Mouse (Mus musculus) MEL (cell line): ENCODE measurements around the gene Megf8. TPM values are rescaled to one million over a fixed set of nuclear protein-coding genes. Genes with fewer than 3 reads are reported as not detected.

ENCODE experiments used
- DNase-seq: peaks from one replicate; pipeline ENCODE4 v3.0.0; 2011; ENCODE audit warnings: low read depth, low spot score
- H3K27ac ChIP-seq: 2 replicates; pipeline ENCODE4 v1.5.1; 2012; ENCODE audit warnings: low read depth, mild to moderate bottlenecking, control low read depth, low read length, moderate library complexity; ENCODE audit not compliant: control insufficient read depth
- H3K27me3 ChIP-seq, 2 experiments: fragments of 150-350 bp in 1 of 2; sonication (generic) in 1 of 2; 2 replicates each; pipeline ENCODE4 v1.6.1; 2012; ENCODE audit warnings: low read length in 2 of 2, mild to moderate bottlenecking in 2 of 2, improper control_type of control experiment in 1 of 2, moderate library complexity in 1 of 2; ENCODE audit not compliant: insufficient read depth in 2 of 2, control insufficient read depth in 1 of 2
- H3K36me3 ChIP-seq, 2 experiments: 2 replicates each; pipeline ENCODE4 v1.6.1; 2012 to 2014; ENCODE audit warnings: low read length in 2 of 2, improper control_type of control experiment in 1 of 2, inconsistent platforms in 1 of 2, mild to moderate bottlenecking in 1 of 2; ENCODE audit not compliant: insufficient read depth in 2 of 2, control insufficient read depth in 1 of 2
- H3K4me1 ChIP-seq, 2 experiments: fragments of 150-350 bp in 1 of 2; sonication (generic) in 1 of 2; 2 replicates each; pipeline ENCODE4 v1.6.1; 2012; ENCODE audit warnings: low read length in 2 of 2, improper control_type of control experiment in 1 of 2, mild to moderate bottlenecking in 1 of 2; ENCODE audit not compliant: insufficient read depth in 2 of 2, control insufficient read depth in 1 of 2
- H3K4me3 ChIP-seq, 2 experiments: fragments of 150-350 bp in 1 of 2; sonication (generic) in 1 of 2; 2 replicates each; pipeline ENCODE4 v1.5.1; 2012; ENCODE audit warnings: low read depth in 2 of 2, low read length in 2 of 2, mild to moderate bottlenecking in 2 of 2, moderate library complexity in 2 of 2, control low read depth in 1 of 2, improper control_type of control experiment in 1 of 2; ENCODE audit not compliant: control insufficient read depth in 1 of 2, insufficient read depth in 1 of 2
- H3K79me2 ChIP-seq: 2 replicates; pipeline ENCODE4 v1.6.1; 2012; ENCODE audit warnings: mild to moderate bottlenecking, low read length, moderate library complexity; ENCODE audit not compliant: control insufficient read depth, poor library complexity, insufficient read depth
- H3K9ac ChIP-seq: 2 replicates; pipeline ENCODE4 v1.6.1; 2012; ENCODE audit warnings: low read depth, mild to moderate bottlenecking, control low read depth, low read length, moderate library complexity; ENCODE audit not compliant: control insufficient read depth, poor library complexity, severe bottlenecking
- H3K9me3 ChIP-seq: fragments of 150-350 bp; sonication (generic); replicated peaks from 2 replicates; pipeline ENCODE4 v1.6.1; 2012; ENCODE audit warnings: mild to moderate bottlenecking, low read length, improper control_type of control experiment, moderate library complexity; ENCODE audit not compliant: insufficient read depth
- BHLHE40 ChIP-seq: IDR thresholded peaks from 2 replicates; pipeline ENCODE4 v1.6.1; 2012; ENCODE audit warnings: low read depth, mild to moderate bottlenecking, inconsistent platforms, low read length, improper control_type of control experiment, borderline replicate concordance
- CHD1 ChIP-seq: IDR thresholded peaks from 2 replicates; pipeline ENCODE4 v1.6.1; 2012; ENCODE audit warnings: low read depth, mild to moderate bottlenecking, inconsistent platforms, low read length, improper control_type of control experiment
- CHD2 ChIP-seq: IDR thresholded peaks from 2 replicates; pipeline ENCODE4 v1.6.1; 2011; ENCODE audit warnings: low read length, improper control_type of control experiment
- CTCF ChIP-seq, 3 experiments: IDR thresholded peaks in 2 of 3; conservative IDR thresholded peaks in 1 of 3; 2 replicates each; pipeline ENCODE4 v1.5.1; 2011 to 2012; ENCODE audit warnings: low read length in 3 of 3, low read depth in 2 of 3, mild to moderate bottlenecking in 2 of 3, improper control_type of control experiment in 1 of 3, inconsistent platforms in 1 of 3, mixed read lengths in 1 of 3, moderate library complexity in 1 of 3; ENCODE audit not compliant: control insufficient read depth in 1 of 3, insufficient read depth in 1 of 3, poor library complexity in 1 of 3, severe bottlenecking in 1 of 3
- ETS1 ChIP-seq: IDR thresholded peaks from 2 replicates; pipeline ENCODE4 v1.6.1; 2012; ENCODE audit warnings: low read depth, mild to moderate bottlenecking, inconsistent platforms, low read length, improper control_type of control experiment, moderate library complexity
- GATA1 ChIP-seq: IDR thresholded peaks from 2 replicates; pipeline ENCODE4 v1.6.1; 2011; ENCODE audit warnings: low read depth, low read length, improper control_type of control experiment
- HCFC1 ChIP-seq: IDR thresholded peaks from 2 replicates; pipeline ENCODE4 v1.6.1; 2012; ENCODE audit warnings: low read depth, mild to moderate bottlenecking, inconsistent platforms, low read length, improper control_type of control experiment, moderate library complexity
- JUND ChIP-seq: IDR thresholded peaks from 2 replicates; pipeline ENCODE4 v1.6.1; 2011; ENCODE audit warnings: low read depth, mild to moderate bottlenecking, improper control_type of control experiment, low read length
- KAT2A ChIP-seq: conservative IDR thresholded peaks from 2 replicates; pipeline ENCODE4 v1.6.1; 2012; ENCODE audit warnings: low read depth, low read length, improper control_type of control experiment, inconsistent platforms
- MXI1 ChIP-seq: IDR thresholded peaks from 2 replicates; pipeline ENCODE4 v1.6.1; 2011; ENCODE audit warnings: mild to moderate bottlenecking, low read depth, low read length, improper control_type of control experiment
- MYB ChIP-seq: IDR thresholded peaks from 2 replicates; pipeline ENCODE4 v1.6.1; 2011; ENCODE audit warnings: mild to moderate bottlenecking, low read depth, low read length, improper control_type of control experiment
- MYC ChIP-seq: IDR thresholded peaks from 2 replicates; pipeline ENCODE4 v1.6.1; 2011; ENCODE audit warnings: low read depth, mild to moderate bottlenecking, low read length, improper control_type of control experiment, moderate library complexity
- RCOR1 ChIP-seq: IDR thresholded peaks from 2 replicates; pipeline ENCODE4 v1.6.1; 2012; ENCODE audit warnings: low read depth, mild to moderate bottlenecking, inconsistent platforms, low read length, improper control_type of control experiment
- SMC3 ChIP-seq: IDR thresholded peaks from 2 replicates; pipeline ENCODE4 v1.6.1; 2011; ENCODE audit warnings: low read depth, low read length, improper control_type of control experiment
- TAL1 ChIP-seq: IDR thresholded peaks from 2 replicates; pipeline ENCODE4 v1.6.1; 2012; ENCODE audit warnings: mild to moderate bottlenecking, inconsistent platforms, low read length, moderate library complexity, mixed read lengths
- TBP ChIP-seq: IDR thresholded peaks from 2 replicates; pipeline ENCODE4 v1.8.0; 2011; ENCODE audit warnings: low read depth, low read length, improper control_type of control experiment
- TCF12 ChIP-seq: IDR thresholded peaks from 2 replicates; pipeline ENCODE4 v1.6.1; 2014; ENCODE audit warnings: low read depth, mild to moderate bottlenecking, inconsistent platforms, low read length, improper control_type of control experiment, moderate library complexity
- USF1 ChIP-seq: IDR thresholded peaks from 2 replicates; pipeline ENCODE4 v1.6.1; 2014; ENCODE audit warnings: low read depth, mild to moderate bottlenecking, inconsistent platforms, low read length, improper control_type of control experiment, moderate library complexity
- USF2 ChIP-seq, 2 experiments: IDR thresholded peaks; 2 replicates each; pipeline ENCODE4 v1.6.1; 2011 to 2012; ENCODE audit warnings: improper control_type of control experiment in 2 of 2, low read length in 2 of 2, borderline replicate concordance in 1 of 2, inconsistent platforms in 1 of 2, low read depth in 1 of 2, mild to moderate bottlenecking in 1 of 2; ENCODE audit not compliant: insufficient read depth in 1 of 2
- ZC3H11A ChIP-seq: IDR thresholded peaks from 2 replicates; pipeline ENCODE4 v1.6.1; 2012; ENCODE audit warnings: low read depth, mild to moderate bottlenecking, inconsistent platforms, low read length, improper control_type of control experiment
- ZKSCAN1 ChIP-seq: IDR thresholded peaks from 2 replicates; pipeline ENCODE4 v1.6.1; 2012; ENCODE audit warnings: low read depth, mild to moderate bottlenecking, inconsistent platforms, low read length, improper control_type of control experiment, moderate library complexity
- ZMIZ1 ChIP-seq: IDR thresholded peaks from 2 replicates; pipeline ENCODE4 v1.6.1; 2012; ENCODE audit warnings: low read depth, mild to moderate bottlenecking, inconsistent platforms, low read length, improper control_type of control experiment, moderate library complexity
- polyA plus RNA-seq, 2 experiments: library from polyadenylated mRNA; stranded (reverse) in 1 of 2; unstranded in 1 of 2; fragments of >175 nt in 1 of 2; fragments of >200 nt in 1 of 2; gene quantifications; 2 replicates each; pipeline versions ENCODE4 v1.2.1 to v1.2.4; 2012; ENCODE audit warnings: low replicate concordance in 2 of 2, low read depth in 1 of 2; ENCODE audit not compliant: insufficient read length in 2 of 2, insufficient read depth in 1 of 2, missing spikeins in 1 of 2
- total RNA-seq: library from RNA; depleted of rRNA; stranded (reverse); fragments of 300-350 nt; gene quantifications from 2 replicates; pipeline ENCODE4 v1.2.3, GENCODE M21; 2012

Megf8 gene
- total and polyA plus RNA-seq, 3 experiments, result 12.7 to 22.0 TPM; not detected in 1

- peak overlapping the region in 1 of 2 experiments; percentile 34; a peak in 2 of 4 replicates for H3K4me3 ChIP-seq
- no peak for DNase-seq
Observed at GRCm38 (mm10) chr7:25277405-25277804, 39.6 kb upstream of the Megf8 start.

GRCm38 (mm10) chr7:25277998-25278340, 39.0 kb upstream of the Megf8 start:
- H3K4me3 ChIP-seq, result peak overlapping the region; percentile 34
- peaks cover 21% of the 10 kb centered on the region for H3K79me2 ChIP-seq
- H3K27me3 ChIP-seq, result no peaks in the 10 kb centered on the region
- H3K9ac ChIP-seq, result peak overlapping the region; percentile 71
- peaks cover 36 to 55% of the 10 kb centered on the region in 2 experiments for H3K4me1 ChIP-seq
- no peak for DNase-seq
- TF ChIP-seq GATA1 (peak; percentile 68; the same call in 1 of the 2 replicates), ETS1 (no peak), TAL1 (no peak), ZKSCAN1 (no peak), ZC3H11A (peak; percentile 60), ZMIZ1 (0 out of 2 replicates have a peak, but pooled peaks have one; percentile 39), TBP (0 out of 2 replicates have a peak, but pooled peaks have one; percentile 14), SMC3 (peak; percentile 53; the same call in 1 of the 2 replicates), CHD1 (peak; percentile 66), CTCF (IDR thresholded peaks at IDR 0.05 in 2 of 3, conservative IDR thresholded peaks at IDR 0.05 in 1 of 3; ENCODE audit: control insufficient read depth in 1 of 3, insufficient read depth in 1 of 3, low read depth in 2 of 3, low read length in 3 of 3, poor library complexity in 1 of 3, severe bottlenecking in 1 of 3) (peak in 1 of 3 experiments; percentile 44; a peak in 2 of 6 replicates), USF1 (no peak), RCOR1 (peak; percentile 57)
- H3K9me3 ChIP-seq, result no peaks in the 10 kb centered on the region
- H3K27ac ChIP-seq, result peak overlapping the region; percentile 88
- peaks cover 0 to 53% of the 10 kb centered on the region in 2 experiments; a peak in 2 of 4 replicates for H3K36me3 ChIP-seq

More at GRCm38 (mm10) chr7:25277405-25277804, 39.6 kb upstream of the Megf8 start:
- TF ChIP-seq TCF12 (no peak), TAL1 (no peak), MYB (no peak), CHD2 (no peak), KAT2A (no peak), MYC (no peak), ETS1 (no peak), BHLHE40 (no peak), USF2 (IDR thresholded peaks at IDR 0.05; ENCODE audit: borderline replicate concordance in 1 of 2, insufficient read depth in 1 of 2, low read depth in 1 of 2, low read length in 2 of 2) (no peak), JUND (no peak), MXI1 (no peak), TBP (no peak), SMC3 (no peak), HCFC1 (no peak)
- H3K36me3 ChIP-seq, result peaks cover 0 to 56% of the 10 kb centered on the region in 2 experiments; a peak in 2 of 4 replicates
- peaks cover 36 to 61% of the 10 kb centered on the region in 2 experiments for H3K4me1 ChIP-seq
- H3K79me2 ChIP-seq, result peaks cover 22% of the 10 kb centered on the region
- no peaks in the 10 kb centered on the region for H3K27me3 ChIP-seq
- H3K9me3 ChIP-seq, result no peaks in the 10 kb centered on the region
- peak overlapping the region; percentile 71 for H3K9ac ChIP-seq
- peak overlapping the region; percentile 88 for H3K27ac ChIP-seq
